Mouse (Mus musculus) midbrain, embryonic 15.5 days (tissue): ENCODE measurements around the gene Tns3. TPM values are rescaled to one million over a fixed set of nuclear protein-coding genes. Genes with fewer than 3 reads are reported as not detected.

ENCODE experiments used
- ATAC-seq: fragments of 200-750 bp; cut with Nextera tagmentation; replicated peaks from 2 replicates; pipeline ENCODE4 v1.8.0; 2017; ENCODE audit warnings: moderate TSS enrichment
- H3K27ac ChIP-seq: fragments of 300-500 bp; sonication (generic); 2 replicates; pipeline ENCODE4 v1.5.1; 2015; ENCODE audit warnings: mild to moderate bottlenecking, inconsistent platforms
- H3K27me3 ChIP-seq: fragments of 300-500 bp; sonication (generic); replicated peaks from 2 replicates; pipeline ENCODE4 v1.6.1; 2015; ENCODE audit warnings: inconsistent platforms
- H3K36me3 ChIP-seq: fragments of 300-500 bp; sonication (generic); replicated peaks from 2 replicates; pipeline ENCODE4 v1.6.1; 2015; ENCODE audit warnings: inconsistent platforms
- H3K4me1 ChIP-seq: fragments of 300-500 bp; sonication (generic); 2 replicates; pipeline ENCODE4 v1.6.1; 2015; ENCODE audit warnings: inconsistent platforms
- H3K4me2 ChIP-seq: fragments of 300-500 bp; sonication (generic); 2 replicates; pipeline ENCODE4 v1.6.1; 2015; ENCODE audit warnings: inconsistent platforms, mild to moderate bottlenecking, moderate library complexity
- H3K4me3 ChIP-seq: fragments of 300-500 bp; sonication (generic); 2 replicates; pipeline ENCODE4 v1.5.1; 2015; ENCODE audit warnings: mild to moderate bottlenecking, inconsistent platforms
- H3K9ac ChIP-seq: fragments of 300-500 bp; sonication (generic); 2 replicates; pipeline ENCODE4 v1.6.1; 2015; ENCODE audit warnings: mild to moderate bottlenecking, inconsistent platforms
- H3K9me3 ChIP-seq: fragments of 300-500 bp; sonication (generic); 2 replicates; pipeline ENCODE4 v1.6.1; 2016; ENCODE audit warnings: inconsistent platforms
- WGBS: fragments of 180-500 bp; shearing (Covaris S2); methylation state at CpG from one replicate; pipeline ENCODE4 v1.1.7; 2015; ENCODE audit warnings: mixed read lengths; 5-methylcytosine and 5-hydroxymethylcytosine counted together
- polyA plus RNA-seq: library from polyadenylated mRNA; unstranded; fragments of >200 nt; fragmentation: Nextera tagmentation; extraction: Ambion mirVana; gene quantifications from 2 replicates; pipeline ENCODE4 v1.2.1, GENCODE M21; 2015

Gene Tns3
- polyA plus RNA-seq, 1 experiment from 2014 or later = 6.1 TPM

DNA sequence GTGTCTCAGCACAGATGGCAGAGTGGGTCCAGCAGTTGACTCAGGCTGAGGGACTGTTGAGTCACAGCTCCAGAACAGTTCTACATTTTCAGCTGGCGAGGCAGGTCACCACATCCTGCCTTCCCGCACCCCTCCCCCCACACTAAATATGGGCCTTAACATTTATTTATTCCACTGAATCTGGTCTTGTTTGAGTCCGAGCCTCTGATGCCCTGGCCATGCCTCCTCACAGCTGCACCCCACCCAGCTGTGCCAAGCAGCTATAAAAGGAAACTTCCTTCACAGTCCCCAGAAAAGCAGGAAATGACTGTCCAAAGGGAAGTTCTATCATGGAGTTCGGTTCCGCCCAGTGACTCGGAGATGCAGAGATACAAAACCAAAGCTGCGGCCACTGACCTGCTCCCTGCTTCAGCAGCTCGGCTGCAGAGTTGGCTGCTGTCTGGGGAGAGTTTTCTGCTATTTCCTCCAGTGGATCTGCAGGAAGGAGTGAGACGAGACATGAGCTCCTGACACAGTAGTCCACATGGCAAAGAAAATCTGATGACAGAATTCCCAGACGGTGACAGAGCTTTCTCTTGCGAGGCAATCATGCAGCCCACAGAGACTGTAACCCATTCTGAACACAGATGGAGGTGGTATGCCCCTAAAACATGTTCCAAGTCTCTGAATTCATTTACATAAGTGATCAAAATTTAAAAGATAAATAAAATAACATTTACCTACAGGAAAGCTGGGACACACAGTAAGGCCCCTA is 220.6 kb downstream of the Tns3 start:
- Histone ChIP-seq H3K36me3 (no peaks in the 10 kb centered on the region), H3K9me3 (no peaks in the 10 kb centered on the region), H3K27me3 (no peaks in the 10 kb centered on the region), H3K4me2 (no peak overlapping the region), H3K4me3 (no peak overlapping the region), H3K27ac (no peak overlapping the region), H3K4me1 (peaks cover 10% of the 10 kb centered on the region), H3K9ac (no peak overlapping the region)
- no peak for ATAC-seq
- 85% methylated on average over 11 of the region's 11 CpGs for WGBS

DNA sequence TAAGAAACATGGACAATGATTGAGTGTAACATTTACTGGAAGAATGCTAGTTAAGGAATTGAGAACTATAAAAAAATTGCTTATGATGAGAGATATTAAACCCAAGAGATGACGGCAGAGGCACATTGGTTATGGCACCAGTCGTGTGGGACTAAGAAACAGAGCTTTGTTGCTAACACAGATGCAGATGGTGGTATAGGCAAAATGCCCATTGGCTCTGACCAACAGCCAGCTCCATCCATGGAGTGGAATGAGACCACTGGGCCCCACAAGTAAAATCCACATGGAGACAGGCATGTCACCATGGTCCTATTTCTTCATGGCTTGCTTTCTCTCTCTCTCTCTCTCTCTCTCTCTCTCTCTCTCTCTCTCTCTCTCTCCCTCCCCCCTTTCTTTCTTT is 223.6 kb downstream of the Tns3 start:
- H3K27ac ChIP-seq = no peak overlapping the region
- WGBS = 86% methylated on average over 2 of the region's 2 CpGs
- H3K27me3 ChIP-seq = no peaks in the 10 kb centered on the region
- peaks cover under 1% of the 10 kb centered on the region for H3K4me1 ChIP-seq
- H3K4me3 ChIP-seq = no peak overlapping the region
- no peak for ATAC-seq
- H3K36me3 ChIP-seq = no peaks in the 10 kb centered on the region
- no peaks in the 10 kb centered on the region for H3K9me3 ChIP-seq
- no peak overlapping the region for H3K9ac ChIP-seq
- no peak overlapping the region for H3K4me2 ChIP-seq

DNA sequence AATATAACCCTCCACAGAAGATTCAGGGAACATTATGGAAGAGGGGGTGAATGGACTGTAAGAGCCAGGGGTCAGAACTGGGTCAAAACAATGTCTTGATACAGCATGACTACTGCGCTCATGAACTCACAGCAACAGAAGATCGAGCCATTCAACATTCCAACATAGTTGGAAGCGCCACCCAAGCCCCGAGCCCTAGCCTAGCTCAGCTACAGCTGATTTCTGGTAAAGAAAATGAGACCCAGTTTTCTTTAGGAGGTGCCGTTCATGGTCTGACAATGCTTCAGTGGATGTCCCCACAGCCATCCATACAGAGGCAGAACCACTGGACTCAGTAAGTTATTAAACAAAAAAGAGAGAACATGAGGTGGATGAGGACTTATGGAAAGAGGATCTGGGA is 224.1 kb downstream of the Tns3 start:
- H3K9me3 ChIP-seq = no peaks in the 10 kb centered on the region
- no peak overlapping the region for H3K4me3 ChIP-seq
- 97% methylated on average over 5 of the region's 5 CpGs for WGBS

DNA sequence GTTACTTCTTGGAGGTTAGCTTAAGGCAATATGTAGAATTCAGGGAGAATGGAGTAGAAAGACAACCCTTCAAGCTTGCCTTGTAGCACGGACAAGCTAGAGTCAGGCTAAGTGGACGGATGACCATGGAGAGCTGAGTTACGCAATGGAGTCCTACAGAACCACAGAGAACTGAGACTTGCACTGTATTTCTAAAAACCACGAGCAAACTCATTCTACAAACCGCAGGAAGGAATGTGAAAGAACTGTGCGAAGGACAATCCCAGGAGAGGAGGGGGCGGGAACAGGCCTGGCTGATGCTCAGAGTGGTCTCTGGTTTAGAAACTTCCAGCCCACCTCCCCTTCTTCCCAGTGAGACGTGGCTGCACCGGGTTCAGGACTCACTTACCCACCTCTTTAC is 225.3 kb downstream of the Tns3 start:
- H3K4me3 ChIP-seq = no peak overlapping the region
- no peak for ATAC-seq
- H3K36me3 ChIP-seq = no peaks in the 10 kb centered on the region

More for the DNA sequence above, 224.1 kb downstream of the Tns3 start:
- no peak overlapping the region for H3K27ac ChIP-seq
- no peak overlapping the region for H3K4me2 ChIP-seq
- H3K9ac ChIP-seq = no peak overlapping the region
- H3K4me1 ChIP-seq = no peaks in the 10 kb centered on the region
- H3K36me3 ChIP-seq = no peaks in the 10 kb centered on the region
- no peaks in the 10 kb centered on the region for H3K27me3 ChIP-seq
- no peak for ATAC-seq

DNA sequence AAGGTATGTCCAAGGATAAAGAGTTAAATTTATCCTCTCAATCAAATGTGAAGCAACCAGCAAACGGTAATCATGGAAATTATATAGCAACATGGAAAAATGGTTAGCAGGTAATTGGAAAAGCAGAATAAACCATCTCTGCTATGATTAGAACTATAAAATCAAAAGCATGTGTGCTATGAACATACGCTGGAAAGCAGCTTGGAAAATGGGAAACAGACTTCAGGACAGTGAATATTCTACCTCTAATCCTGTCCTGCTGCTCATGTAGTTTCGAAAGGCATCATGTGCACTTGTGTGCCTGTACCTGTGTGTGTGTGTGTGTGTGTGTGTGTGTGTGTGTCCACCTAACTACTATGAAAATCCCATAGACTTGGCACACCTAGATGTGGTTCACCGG is 226.1 kb downstream of the Tns3 start:
- no peak overlapping the region for H3K4me3 ChIP-seq
- WGBS = 95% methylated on average over 4 of the region's 4 CpGs
- no peak overlapping the region for H3K9ac ChIP-seq
- H3K27ac ChIP-seq = no peak overlapping the region
- ATAC-seq = no peak
- no peaks in the 10 kb centered on the region for H3K9me3 ChIP-seq
- no peaks in the 10 kb centered on the region for H3K4me1 ChIP-seq
- no peaks in the 10 kb centered on the region for H3K27me3 ChIP-seq
- no peaks in the 10 kb centered on the region for H3K36me3 ChIP-seq
- H3K4me2 ChIP-seq = no peak overlapping the region

More for the DNA sequence above, 225.3 kb downstream of the Tns3 start:
- Histone ChIP-seq H3K4me1 (no peaks in the 10 kb centered on the region), H3K27ac (no peak overlapping the region), H3K9ac (no peak overlapping the region), H3K4me2 (no peak overlapping the region), H3K9me3 (no peaks in the 10 kb centered on the region), H3K27me3 (no peaks in the 10 kb centered on the region)
- WGBS = 90% methylated on average over 9 of the region's 9 CpGs

DNA sequence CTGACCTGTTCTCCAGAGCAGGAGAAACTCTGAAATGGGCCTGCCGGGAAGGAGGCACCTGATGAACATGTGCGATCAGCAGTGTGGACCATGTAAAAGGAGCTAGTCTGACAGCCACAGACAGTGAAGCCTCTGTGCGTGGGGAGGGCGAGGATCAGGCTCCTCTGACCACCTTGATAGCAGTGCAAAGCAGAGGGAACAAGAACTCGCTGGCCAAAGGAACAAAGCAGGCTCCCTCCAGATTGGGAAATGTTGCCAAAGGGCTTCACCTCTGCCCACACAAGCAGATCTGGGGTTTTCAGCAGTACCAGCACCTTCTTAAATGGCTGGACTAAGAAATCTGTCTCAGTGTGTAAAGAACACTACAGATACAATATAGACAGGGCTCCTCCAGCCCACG is 229.2 kb downstream of the Tns3 start:
- Histone ChIP-seq H3K4me1 (no peaks in the 10 kb centered on the region), H3K9ac (no peak overlapping the region), H3K27ac (no peak overlapping the region), H3K27me3 (no peaks in the 10 kb centered on the region), H3K36me3 (no peaks in the 10 kb centered on the region), H3K4me2 (no peak overlapping the region), H3K9me3 (no peaks in the 10 kb centered on the region), H3K4me3 (no peak overlapping the region)
- 96% methylated on average over 6 of the region's 6 CpGs for WGBS
- ATAC-seq = no peak

DNA sequence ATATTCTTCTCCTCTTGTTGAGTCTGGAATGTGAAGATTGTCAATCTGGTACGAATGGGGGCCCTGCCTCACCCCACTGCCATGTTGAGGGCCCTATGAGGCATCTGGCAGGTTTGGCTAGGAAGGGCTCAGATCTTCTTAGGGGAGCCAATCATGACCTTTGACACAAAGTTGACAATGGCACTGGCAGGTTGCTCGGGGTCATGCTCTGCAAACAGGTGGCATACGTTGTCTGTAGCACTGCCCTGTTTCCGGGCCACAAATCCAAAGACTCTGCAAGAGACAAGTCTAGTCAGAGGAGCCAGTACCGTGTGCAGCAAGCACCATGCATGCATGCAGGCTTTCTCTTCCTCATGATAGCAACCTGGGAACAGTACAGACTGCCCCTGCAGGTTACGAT is 230.0 kb downstream of the Tns3 start:
- Histone ChIP-seq H3K27ac (no peak overlapping the region), H3K4me1 (no peaks in the 10 kb centered on the region), H3K4me3 (no peak overlapping the region), H3K36me3 (no peaks in the 10 kb centered on the region), H3K9me3 (no peaks in the 10 kb centered on the region), H3K4me2 (no peak overlapping the region), H3K9ac (no peak overlapping the region), H3K27me3 (no peaks in the 10 kb centered on the region)
- no peak for ATAC-seq
- 92% methylated on average over 6 of the region's 6 CpGs for WGBS

DNA sequence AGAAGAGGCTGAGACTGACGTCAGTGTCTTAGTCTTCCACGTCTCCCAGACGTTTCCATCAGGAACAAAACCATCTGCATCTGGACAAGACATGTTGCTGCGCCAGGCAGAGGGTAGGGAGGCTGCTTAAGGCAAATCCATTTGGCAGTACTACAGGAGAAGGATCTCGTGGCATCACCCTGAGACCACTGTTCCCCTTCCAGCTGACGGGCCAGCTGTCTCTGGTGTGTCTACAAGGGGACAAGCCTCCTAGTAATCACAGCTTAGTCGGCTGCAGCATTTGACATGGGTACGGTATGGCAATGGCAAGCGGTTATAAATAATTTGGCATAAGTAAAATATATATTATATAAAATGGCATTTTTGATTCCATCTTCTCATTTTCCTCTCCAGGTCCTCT is 230.9 kb downstream of the Tns3 start:
- WGBS = 91% methylated on average over 9 of the region's 9 CpGs
- H3K27ac ChIP-seq = no peak overlapping the region
- H3K36me3 ChIP-seq = no peaks in the 10 kb centered on the region
- no peaks in the 10 kb centered on the region for H3K4me1 ChIP-seq
- no peak overlapping the region for H3K4me2 ChIP-seq
- no peaks in the 10 kb centered on the region for H3K27me3 ChIP-seq
- H3K9me3 ChIP-seq = no peaks in the 10 kb centered on the region
- H3K9ac ChIP-seq = no peak overlapping the region
- no peak for ATAC-seq
- H3K4me3 ChIP-seq = no peak overlapping the region

DNA sequence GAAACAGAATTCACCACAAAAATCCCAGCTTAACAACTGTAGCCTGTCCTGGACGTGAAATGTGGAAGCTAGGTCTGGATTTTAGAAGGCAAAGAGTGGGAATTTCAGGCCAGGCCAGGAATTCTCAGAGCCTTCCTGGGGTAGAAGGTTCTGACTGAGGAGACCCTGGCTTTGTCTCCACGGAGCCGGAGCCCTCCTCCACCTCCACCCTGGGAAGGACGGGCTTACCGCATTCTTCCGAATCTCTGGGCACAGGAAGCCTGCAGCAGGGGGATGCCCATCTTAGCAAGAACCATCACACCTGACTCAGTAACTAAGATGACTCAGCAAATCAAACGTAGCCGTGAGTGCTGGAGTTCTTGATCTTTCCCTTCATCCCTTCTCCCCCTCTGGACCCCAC is 231.4 kb downstream of the Tns3 start:
- Histone ChIP-seq H3K4me3 (no peak overlapping the region), H3K9ac (no peak overlapping the region), H3K4me2 (no peak overlapping the region), H3K36me3 (no peaks in the 10 kb centered on the region), H3K9me3 (no peaks in the 10 kb centered on the region), H3K4me1 (no peaks in the 10 kb centered on the region), H3K27me3 (no peaks in the 10 kb centered on the region), H3K27ac (no peak overlapping the region)
- 93% methylated on average over 8 of the region's 8 CpGs for WGBS
- ATAC-seq = no peak

DNA sequence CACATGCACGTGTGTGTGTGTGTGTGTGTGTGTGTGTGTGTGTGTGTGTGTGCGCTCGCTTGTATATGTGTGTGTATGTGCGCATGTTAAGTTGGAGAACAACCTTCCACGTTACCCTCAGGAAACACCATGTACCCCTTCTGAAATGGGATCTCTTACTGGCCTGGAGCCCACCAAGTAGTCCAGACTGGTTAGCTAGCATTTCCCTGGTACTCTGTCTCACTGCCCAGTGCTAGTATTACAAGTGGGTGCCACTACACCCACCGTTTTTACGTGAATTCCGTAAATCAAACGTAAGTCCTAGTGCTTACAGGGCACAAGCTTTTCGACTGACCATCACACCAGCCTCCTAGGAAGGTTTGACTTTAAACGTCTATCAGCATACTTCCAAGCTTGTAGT is 236.7 kb downstream of the Tns3 start:
- no peak for ATAC-seq
- Histone ChIP-seq H3K9me3 (no peaks in the 10 kb centered on the region), H3K4me1 (peaks cover 9% of the 10 kb centered on the region), H3K36me3 (no peaks in the 10 kb centered on the region), H3K27me3 (no peaks in the 10 kb centered on the region), H3K4me3 (no peak overlapping the region), H3K9ac (no peak overlapping the region), H3K4me2 (no peak overlapping the region), H3K27ac (no peak overlapping the region)
- 90% methylated on average over 11 of the region's 11 CpGs for WGBS

DNA sequence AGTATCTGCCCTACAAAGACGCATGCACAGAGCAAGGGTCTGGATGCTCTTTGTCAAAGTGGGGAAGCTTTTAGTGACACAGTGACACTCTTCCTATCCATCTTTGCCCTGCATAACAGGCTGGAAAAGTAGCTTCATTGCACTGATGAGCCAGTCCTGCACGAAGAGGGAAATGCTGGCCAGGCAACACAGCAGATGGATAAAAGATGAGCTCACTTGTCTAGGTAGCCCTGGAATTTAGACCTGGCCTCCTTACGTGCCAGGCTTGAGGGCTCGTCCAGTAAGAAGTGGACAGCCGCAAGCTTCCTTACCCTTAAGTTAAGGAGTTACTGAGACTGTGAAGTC is 239.1 kb downstream of the Tns3 start:
- WGBS = 89% methylated on average over 5 of the region's 5 CpGs
- Histone ChIP-seq H3K9me3 (no peaks in the 10 kb centered on the region), H3K27ac (peak overlapping the region; percentile 73; the same call in 1 of the 2 replicates), H3K36me3 (no peaks in the 10 kb centered on the region), H3K4me1 (peaks cover 9% of the 10 kb centered on the region), H3K27me3 (no peaks in the 10 kb centered on the region), H3K4me3 (no peak overlapping the region), H3K4me2 (no peak overlapping the region), H3K9ac (no peak overlapping the region)
- ATAC-seq = no peak

DNA sequence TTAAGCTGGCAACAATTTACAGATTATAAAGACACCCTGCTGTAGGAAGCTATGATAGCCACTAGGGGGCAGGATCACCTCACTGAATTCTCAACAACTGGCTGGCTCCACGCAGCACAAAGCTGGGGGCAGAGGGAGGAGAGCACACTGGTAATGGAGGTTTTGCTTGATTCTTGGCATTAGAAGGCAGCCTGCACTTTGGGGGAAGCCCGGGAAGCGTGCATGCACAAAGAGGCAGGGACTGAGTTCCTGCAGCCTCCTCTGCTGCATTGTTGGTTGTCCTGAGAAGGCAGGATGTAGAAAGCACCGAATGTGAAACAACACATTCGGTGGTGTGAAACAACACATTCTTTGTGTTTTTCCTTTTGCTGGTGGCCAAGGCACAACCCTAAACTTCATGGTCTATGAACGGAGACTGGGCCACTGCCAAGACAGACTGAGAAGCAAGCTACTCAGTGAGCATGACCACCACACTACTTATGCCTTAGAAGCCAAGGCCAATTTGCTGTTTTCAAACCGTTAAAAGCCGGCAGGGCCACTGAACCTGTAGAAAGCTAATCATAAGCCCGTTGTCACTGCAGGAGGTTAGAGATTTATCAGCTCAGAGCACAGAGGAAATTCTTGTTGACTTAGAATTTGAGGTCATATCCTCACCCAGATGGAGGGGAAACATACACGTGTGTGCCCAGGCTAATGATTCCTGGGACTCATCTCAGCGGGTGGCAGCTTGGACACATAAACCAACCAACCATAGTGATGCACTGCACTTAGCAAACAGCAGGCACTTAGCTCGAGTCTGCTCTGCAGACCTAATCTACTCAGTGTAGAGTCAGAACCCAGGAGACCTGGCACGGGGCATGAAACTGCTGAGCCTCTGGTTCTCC is 239.8 kb downstream of the Tns3 start:
- Histone ChIP-seq H3K27ac (peak overlapping the region; percentile 73), H3K4me1 (peaks cover 9% of the 10 kb centered on the region), H3K9ac (no peak overlapping the region), H3K9me3 (no peaks in the 10 kb centered on the region), H3K36me3 (no peaks in the 10 kb centered on the region), H3K4me3 (no peak overlapping the region), H3K4me2 (peak overlapping the region; percentile 31), H3K27me3 (no peaks in the 10 kb centered on the region)
- ATAC-seq = peak; percentile 96
- WGBS = 27% methylated on average over 13 of the region's 13 CpGs
